ENCODE assay signal across 8 mouse cellular contexts in the genomic region with DNA sequence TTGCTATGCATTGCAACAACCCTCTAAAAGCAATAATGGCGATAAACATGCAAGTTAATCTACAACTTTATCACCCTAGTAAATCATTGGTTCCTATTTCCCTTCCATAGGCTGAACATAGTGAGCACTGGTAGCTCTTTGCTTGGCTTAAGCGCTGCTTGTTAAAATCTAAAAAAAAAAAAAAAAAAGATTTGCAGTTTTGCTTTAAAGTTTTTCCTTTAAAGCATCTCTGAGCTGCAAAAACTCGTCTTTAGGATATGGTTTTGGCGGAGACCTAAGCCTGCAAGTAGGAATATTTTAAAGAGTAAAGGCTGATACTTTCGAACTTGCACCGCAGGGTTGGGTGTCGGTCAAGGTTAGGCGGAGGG. TPM values are rescaled to one million over a fixed set of nuclear protein-coding genes. Genes with fewer than 3 reads are reported as not detected.
DNase-seq lines count a peak whose midpoint lies in the region; ATAC-seq and TF ChIP-seq lines count a peak whose summit lies in the region.

No protein-coding gene starts in this region.

- H3K27me3 ChIP-seq in thymus, adult 2 months (ENCODE audit: control insufficient read depth, insufficient read depth, low read length): no peaks in the 10 kb centered on the region
- H3K27me3 ChIP-seq in liver, embryonic 11.5 days (replicated peaks; ENCODE audit: control insufficient read depth, insufficient read depth, low read length): no peaks in the 10 kb centered on the region

- peak overlapping the region; percentile 10 for H3K9ac ChIP-seq in liver, embryonic 11.5 days (ENCODE audit: low read depth, low read length)

- intact Hi-C loops in gastrocnemius, adult 2 months (cut with DNase I): loop anchor here (2.0 kb wide), 2 partner anchors 84 to 102 kb away; no protein-coding TSS in a partner anchor

- H3K9me3 ChIP-seq in liver, embryonic 11.5 days (ENCODE audit: control insufficient read depth, low read length): no peaks in the 10 kb centered on the region

- WGBS in thymus, adult 2 months: 5% methylated on average over 8 of the region's 8 CpGs
- 6% methylated on average over 8 of the region's 8 CpGs for WGBS in liver, embryonic 11.5 days

- no peaks in the 10 kb centered on the region for H3K36me3 ChIP-seq in thymus, adult 2 months (ENCODE audit: control insufficient read depth, insufficient read depth, low read length)
- H3K36me3 ChIP-seq in liver, embryonic 11.5 days (ENCODE audit: control insufficient read depth, insufficient read depth, low read length): peaks cover 3% of the 10 kb centered on the region; the same call in 1 of the 2 replicates

- no peak for ATAC-seq in liver, embryonic 11.5 days (replicated peaks; ENCODE audit: low FRiP score)

- DNase-seq in gastrocnemius, adult 2 months: no peak
- DNase-seq in gastrocnemius, adult 8-10 months (ENCODE audit: low spot score in 2 of 2): no peak
- DNase-seq in thymus, adult 2 months: no peak
- no peak for DNase-seq in thymus, postnatal 25 days
- no peak for DNase-seq in liver, embryonic 11.5 days (ENCODE audit: low spot score)
- DNase-seq in cerebellum, adult 11-12 months: no peak
- DNase-seq in urinary bladder, postnatal 36 days (ENCODE audit: low spot score in 2 of 2): no peak
- no peak for DNase-seq in adrenal gland, postnatal 36 days

- H3K4me2 ChIP-seq in liver, embryonic 11.5 days: peak overlapping the region; percentile 52

- TF ChIP-seq POLR2A in thymus, adult 2 months (IDR thresholded peaks at IDR 0.05; ENCODE audit: control insufficient read depth, extremely low read depth, insufficient read depth, low read length, poor library complexity): no peak

- peak overlapping the region; percentile 97 for H3K27ac ChIP-seq in gastrocnemius, adult 2 months
- H3K27ac ChIP-seq in thymus, adult 2 months (ENCODE audit: control insufficient read depth, insufficient read depth, low read length): no peak overlapping the region
- H3K27ac ChIP-seq in liver, embryonic 11.5 days (ENCODE audit: low read depth, low read length): peak overlapping the region; percentile 98

- peaks cover 3% of the 10 kb centered on the region; the same call in 1 of the 2 replicates for H3K4me1 ChIP-seq in thymus, adult 2 months (replicated peaks; ENCODE audit: control insufficient read depth, insufficient read depth, low read length)
- peaks cover 13% of the 10 kb centered on the region for H3K4me1 ChIP-seq in liver, embryonic 11.5 days (replicated peaks; ENCODE audit: control insufficient read depth, insufficient read depth, low read length)

- no peak for TF ChIP-seq CTCF in gastrocnemius, adult 2 months (IDR thresholded peaks at IDR 0.05)
- no peak for TF ChIP-seq CTCF in thymus, adult 2 months (IDR thresholded peaks at IDR 0.05; ENCODE audit: borderline replicate concordance, control insufficient read depth, extremely low read depth, insufficient read depth, low read length, poor library complexity)

- peak overlapping the region; percentile 86 for H3K4me3 ChIP-seq in gastrocnemius, adult 2 months
- peak overlapping the region; percentile 37 for H3K4me3 ChIP-seq in thymus, adult 2 months (ENCODE audit: control insufficient read depth, insufficient read depth, low read length)
- peak overlapping the region; percentile 87 for H3K4me3 ChIP-seq in liver, embryonic 11.5 days (ENCODE audit: low read depth, low read length)

RNA-seq across cellular contexts. Expression of a gene that starts 0.4 kb away (rescaled TPM):
- 100 to 1,000 TPM in 1 of 2 experiments, 10 to 100 TPM in 1; 77.4 to 174 TPM for total RNA-seq in gastrocnemius, adult 2 months (2021)
- total RNA-seq in gastrocnemius, adult 8-10 months (2022): 10 to 100 TPM; 46.2 to 82.1 (median 70.2) TPM
- polyA plus RNA-seq in thymus, adult 2 months (2012; rRNA removed): 11.7 and 14.2 TPM in 2 replicates
- 220 and 245 TPM in 2 replicates for polyA plus RNA-seq in liver, embryonic 11.5 days (2014; fragmentation: Nextera tagmentation; extraction: Ambion mirVana)
- 10 to 100 TPM; 21.2 to 75.7 TPM for total RNA-seq in adrenal gland, postnatal 36 days (2021)

RNA-seq across cellular contexts. Expression of a gene that starts 35.3 kb away (rescaled TPM):
- 10 to 100 TPM; 48.4 to 54.4 TPM for total RNA-seq in gastrocnemius, adult 2 months (2021)
- 10 to 100 TPM; 43.7 to 58.1 (median 46.2) TPM for total RNA-seq in gastrocnemius, adult 8-10 months (2022)
- polyA plus RNA-seq in thymus, adult 2 months (2012; rRNA removed): 479 and 508 TPM in 2 replicates
- 10.8 and 11.6 TPM in 2 replicates for polyA plus RNA-seq in liver, embryonic 11.5 days (2014; fragmentation: Nextera tagmentation; extraction: Ambion mirVana)
- 10 to 100 TPM; 31.1 to 36.4 TPM for total RNA-seq in adrenal gland, postnatal 36 days (2021)

Comparison
In these comparisons a context has a peak if more than half of its experiments do, and no peak if none do; other contexts are left out.
1. H3K4me3 ChIP-seq: peak in every context shown above with its lines; median percentile 87 in liver, embryonic 11.5 days; 86 in gastrocnemius, adult 2 months; 37 in thymus, adult 2 months.